Comparison of ENCODE assay signal across 24 mouse cellular contexts in the genomic region with DNA sequence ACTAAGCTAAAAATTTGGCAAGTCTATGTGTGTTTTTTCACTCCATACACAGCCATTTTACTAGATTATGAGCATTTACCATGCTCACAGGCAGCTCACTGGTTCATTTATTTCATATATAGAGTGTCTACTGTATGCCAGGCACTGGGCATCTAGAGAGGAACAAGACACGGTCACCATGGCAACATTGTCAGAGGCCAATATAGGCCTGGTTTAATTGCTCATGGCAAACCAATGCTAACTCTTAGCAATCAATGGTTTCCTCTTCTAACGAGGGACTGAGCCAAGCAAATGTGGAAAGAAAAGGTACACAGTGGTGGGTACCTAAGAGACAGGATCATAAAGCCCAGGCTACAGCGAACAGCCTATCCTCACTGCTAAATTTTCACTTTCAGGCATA.
DNase-seq lines count a peak whose midpoint lies in the region; ATAC-seq and TF ChIP-seq lines count a peak whose summit lies in the region.
"Had no signal": no experiment of that assay in that cellular context is flagged by ENCODE, and none has a peak within 500 bp of the region (broad histone marks: within the 10 kb centered on the region; RNA-seq: fewer than 3 reads in every experiment).

No protein-coding gene starts in this region.

- peaks cover 7% of the 10 kb centered on the region; the same call in 1 of the 2 replicates for H3K4me1 ChIP-seq in midbrain, embryonic 15.5 days
- H3K4me1 ChIP-seq in midbrain, embryonic 10.5 days: peaks cover 13% of the 10 kb centered on the region
- 0 out of 2 replicates have a peak, but pooled peaks cover 9% of the 10 kb centered on the region for H3K4me1 ChIP-seq in forebrain, postnatal 0 days (ENCODE audit: insufficient read depth)
- H3K4me1 ChIP-seq in neural tube, embryonic 15.5 days: peaks cover 12% of the 10 kb centered on the region

- H3K4me2 ChIP-seq in midbrain, embryonic 15.5 days: no peak overlapping the region
- no peak overlapping the region for H3K4me2 ChIP-seq in forebrain, postnatal 0 days (ENCODE audit: low read depth)
- no peak overlapping the region for H3K4me2 ChIP-seq in neural tube, embryonic 15.5 days
- H3K4me2 ChIP-seq: embryonic facial prominence, embryonic 15.5 days; heart, embryonic 15.5 days; limb, embryonic 12.5 days; liver, embryonic 11.5 days had no signal

- H3K9ac ChIP-seq in midbrain, embryonic 15.5 days: no peak overlapping the region
- no peak overlapping the region for H3K9ac ChIP-seq in forebrain, postnatal 0 days
- no peak overlapping the region for H3K9ac ChIP-seq in neural tube, embryonic 15.5 days (replicated peaks)
- H3K9ac ChIP-seq: embryonic facial prominence, embryonic 15.5 days; heart, embryonic 15.5 days; limb, embryonic 12.5 days; liver, postnatal 0 days had no signal

- H3K27ac ChIP-seq in midbrain, embryonic 15.5 days: no peak overlapping the region
- H3K27ac ChIP-seq in midbrain, embryonic 10.5 days (replicated peaks): no peak overlapping the region
- peak overlapping the region; percentile 35 for H3K27ac ChIP-seq in forebrain, postnatal 0 days (ENCODE audit: low read depth, low read length)
- no peak overlapping the region; the same call in 1 of the 2 replicates for H3K27ac ChIP-seq in neural tube, embryonic 15.5 days (replicated peaks)
- H3K27ac ChIP-seq: embryonic facial prominence, embryonic 15.5 days; limb, embryonic 12.5 days; macrophage had no signal

- ATAC-seq in frontal cortex, adult (ENCODE audit: low TSS enrichment): 0 out of 2 replicates have a peak, but pooled peaks have one; percentile 8
- ATAC-seq in midbrain, embryonic 15.5 days (replicated peaks): peak; percentile 71; the same call in 1 of the 2 replicates
- peak; percentile 58 for ATAC-seq in forebrain, postnatal 0 days
- peak; percentile 79; the same call in 1 of the 2 replicates for ATAC-seq in neural tube, embryonic 15.5 days (ENCODE audit: low FRiP score)
- ATAC-seq: intestine, embryonic 16.5 days; liver, postnatal 0 days; lung, postnatal 0 days had no signal

- 83% methylated on average over 3 of the region's 3 CpGs for WGBS in midbrain, embryonic 15.5 days
- WGBS in midbrain, embryonic 10.5 days: 90% methylated on average over 3 of the region's 3 CpGs
- WGBS in forebrain, postnatal 0 days: 42% methylated on average over 3 of the region's 3 CpGs
- WGBS in neural tube, embryonic 15.5 days: 59% methylated on average over 3 of the region's 3 CpGs

- no peaks in the 10 kb centered on the region for H3K36me3 ChIP-seq in midbrain, embryonic 15.5 days (replicated peaks)
- H3K36me3 ChIP-seq in midbrain, embryonic 10.5 days: no peaks in the 10 kb centered on the region
- no peaks in the 10 kb centered on the region for H3K36me3 ChIP-seq in forebrain, postnatal 0 days (ENCODE audit: insufficient read depth)
- no peaks in the 10 kb centered on the region for H3K36me3 ChIP-seq in neural tube, embryonic 15.5 days
- H3K36me3 ChIP-seq: embryonic facial prominence, embryonic 15.5 days; heart, embryonic 15.5 days; limb, embryonic 12.5 days had no signal

- H3K4me3 ChIP-seq in midbrain, embryonic 15.5 days: no peak overlapping the region
- no peak overlapping the region for H3K4me3 ChIP-seq in midbrain, embryonic 10.5 days
- no peak overlapping the region for H3K4me3 ChIP-seq in forebrain, postnatal 0 days (ENCODE audit: low read depth, low read length)
- no peak overlapping the region for H3K4me3 ChIP-seq in neural tube, embryonic 15.5 days (replicated peaks)
- H3K4me3 ChIP-seq: embryonic facial prominence, embryonic 15.5 days; heart, embryonic 15.5 days; limb, embryonic 12.5 days; myocyte had no signal

- DNase-seq in frontal cortex, postnatal 36 days (ENCODE audit: low spot score in 2 of 2): no peak
- DNase-seq in midbrain, embryonic 10.5 days (ENCODE audit: low spot score): no peak
- DNase-seq in forebrain, postnatal 0 days: no peak
- DNase-seq in gastrocnemius, adult 8-10 months (ENCODE audit: low spot score in 2 of 2): no peak
- DNase-seq: adrenal gland, postnatal 25 days; cerebellum, adult 9-11 months; gastrocnemius, postnatal 36 days; heart, postnatal 4 days; kidney, adult 9 months; kidney, postnatal 25 days; layer of hippocampus, postnatal 36 days; liver, postnatal 0 days; thymus, postnatal 14 days had no signal

- no peak for TF ChIP-seq CTCF in forebrain, postnatal 0 days (IDR thresholded peaks at IDR 0.05; ENCODE audit: low read depth)

- no peaks in the 10 kb centered on the region for H3K9me3 ChIP-seq in midbrain, embryonic 15.5 days
- no peaks in the 10 kb centered on the region for H3K9me3 ChIP-seq in midbrain, embryonic 10.5 days (replicated peaks)
- H3K9me3 ChIP-seq in forebrain, postnatal 0 days (ENCODE audit: low read length): no peaks in the 10 kb centered on the region
- H3K9me3 ChIP-seq in neural tube, embryonic 15.5 days (replicated peaks): no peaks in the 10 kb centered on the region
- H3K9me3 ChIP-seq: embryonic facial prominence, embryonic 15.5 days; heart, embryonic 15.5 days; limb, embryonic 12.5 days had no signal

- no peaks in the 10 kb centered on the region for H3K27me3 ChIP-seq in midbrain, embryonic 15.5 days (replicated peaks)
- H3K27me3 ChIP-seq in midbrain, embryonic 10.5 days (ENCODE audit: low read depth, poor library complexity, severe bottlenecking): no peaks in the 10 kb centered on the region; the same call in 1 of the 2 replicates
- H3K27me3 ChIP-seq in forebrain, postnatal 0 days (ENCODE audit: insufficient read depth, low read length): no peaks in the 10 kb centered on the region
- H3K27me3 ChIP-seq in neural tube, embryonic 15.5 days (replicated peaks): no peaks in the 10 kb centered on the region
- H3K27me3 ChIP-seq: embryonic facial prominence, embryonic 15.5 days; heart, embryonic 15.5 days had no signal

Comparison
In these comparisons a context has a peak if more than half of its experiments do, and no peak if none do; other contexts are left out.
1. ATAC-seq: peak in every context shown above with its lines; median percentile 79 in neural tube, embryonic 15.5 days; 71 in midbrain, embryonic 15.5 days; 58 in forebrain, postnatal 0 days; 8 in frontal cortex, adult.